Mouse (Mus musculus) bone marrow macrophage, adult 2 months (primary cell): ENCODE data around the gene Mup13. TPM values are rescaled to one million over a fixed set of nuclear protein-coding genes. Genes with fewer than 3 reads are reported as not detected.
"Not testable (repeated sequence)": the region's sequence is repeated elsewhere in the genome, so short reads cannot be mapped to it uniquely, and the experiment has no call there.

ENCODE experiments used
- H3K27ac ChIP-seq: 2 replicates; pipeline ENCODE4 v1.5.1; 2012; ENCODE audit warnings: low read depth, low read length; ENCODE audit not compliant: insufficient read depth
- H3K4me1 ChIP-seq: 2 replicates; pipeline ENCODE4 v1.6.1; 2012; ENCODE audit warnings: low read length; ENCODE audit not compliant: control insufficient read depth, insufficient read depth
- H3K4me3 ChIP-seq: 2 replicates; pipeline ENCODE4 v1.5.1; 2012; ENCODE audit warnings: mild to moderate bottlenecking, low read length, moderate library complexity; ENCODE audit not compliant: insufficient read depth
- polyA plus RNA-seq: library from polyadenylated mRNA; stranded (reverse); fragments of >200 nt; gene quantifications from 2 replicates; pipeline ENCODE4 v1.2.4, GENCODE M21; 2012; ENCODE audit not compliant: missing spikeins, insufficient read depth, insufficient read length

Mup13 gene
- not detected in 2 replicates for polyA plus RNA-seq

DNA sequence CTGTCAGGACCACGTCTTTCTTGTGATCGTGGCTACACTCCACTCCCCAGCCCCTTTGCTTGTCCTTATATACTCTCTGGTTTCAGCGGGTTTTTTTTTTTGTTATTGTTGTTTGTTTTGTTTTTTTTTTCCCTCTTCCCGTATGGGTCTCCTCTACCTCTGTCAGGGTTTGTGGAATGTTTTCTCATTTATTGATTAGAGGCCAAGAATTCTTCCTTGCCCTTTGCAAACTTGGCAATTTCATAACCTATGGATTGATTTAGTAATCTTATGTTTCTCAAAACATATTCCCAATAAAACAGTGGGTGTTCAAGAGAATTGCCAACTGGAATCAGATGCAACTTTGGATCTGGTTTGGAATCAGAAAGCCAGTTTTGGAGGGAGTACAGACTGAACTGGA lies at the start of gene Mup13:
Gene Mup13, minus strand, starts transcription at position 101 of the 400 bp plus-strand sequence.
- H3K27ac ChIP-seq, H3K4me1 ChIP-seq, H3K4me3 ChIP-seq: not testable (repeated sequence)

Other genes with a start within 250 kb of the Mup13 start
- not detected in 2 replicates for gene Mup14, start 75.7 kb upstream of the Mup13 start, polyA plus RNA-seq
- not detected in 2 replicates for gene Mup15, start 211.5 kb upstream of the Mup13 start, polyA plus RNA-seq